Comparison of ENCODE assay signal across 9 mouse cellular contexts in the genomic region with DNA sequence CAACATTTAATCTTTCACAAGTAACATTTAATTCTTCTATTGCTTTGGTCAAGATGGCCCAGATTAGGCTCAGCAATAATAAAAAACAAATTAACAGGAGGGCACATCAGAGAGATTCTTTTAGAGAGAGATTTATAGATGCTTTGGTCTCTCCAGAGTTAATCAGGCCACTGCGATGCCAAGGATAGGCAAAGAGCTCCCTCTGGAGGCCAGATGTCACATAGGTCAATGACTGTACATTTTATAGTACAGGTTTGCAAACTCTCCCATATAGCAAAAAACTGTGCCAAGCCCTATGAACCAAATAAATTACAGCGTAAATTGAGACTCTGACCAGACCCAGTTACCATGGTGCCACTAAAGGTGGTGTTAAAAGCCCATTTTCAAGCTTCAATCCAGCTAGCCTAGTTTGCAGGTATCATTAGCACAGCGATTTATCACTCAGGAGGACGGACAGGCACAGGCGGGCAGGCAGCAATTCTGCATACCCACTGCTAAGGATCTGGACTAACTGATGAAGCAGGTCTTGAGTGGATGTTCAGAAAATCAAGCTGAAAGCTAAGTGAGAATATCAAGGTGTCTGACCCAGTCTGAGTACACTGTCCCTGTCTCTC. TPM values are rescaled to one million over a fixed set of nuclear protein-coding genes. Genes with fewer than 3 reads are reported as not detected.
DNase-seq lines count a peak whose midpoint lies in the region; ATAC-seq and TF ChIP-seq lines count a peak whose summit lies in the region.
"Had no signal": no experiment of that assay in that cellular context is flagged by ENCODE, and none has a peak within 500 bp of the region (broad histone marks: within the 10 kb centered on the region; RNA-seq: fewer than 3 reads in every experiment).

No protein-coding gene starts in this region.

- H3K27me3 ChIP-seq in intestine, embryonic 15.5 days (replicated peaks), result no peaks in the 10 kb centered on the region
- no peaks in the 10 kb centered on the region for H3K27me3 ChIP-seq in midbrain, embryonic 12.5 days
- H3K27me3 ChIP-seq: liver, embryonic 15.5 days had no signal

- no peak overlapping the region for H3K9ac ChIP-seq in intestine, embryonic 15.5 days
- no peak overlapping the region for H3K9ac ChIP-seq in midbrain, embryonic 12.5 days (replicated peaks)
- H3K9ac ChIP-seq: liver, embryonic 15.5 days had no signal

- no peak overlapping the region for H3K4me3 ChIP-seq in gastrocnemius, adult 2 months
- H3K4me3 ChIP-seq in intestine, embryonic 15.5 days (replicated peaks), result no peak overlapping the region
- H3K4me3 ChIP-seq in midbrain, embryonic 12.5 days, result no peak overlapping the region
- H3K4me3 ChIP-seq: liver, embryonic 15.5 days had no signal

- WGBS in intestine, embryonic 15.5 days, result 57% methylated on average over 5 of the region's 5 CpGs
- 59% methylated on average over 5 of the region's 5 CpGs for WGBS in midbrain, embryonic 12.5 days

- no peaks in the 10 kb centered on the region for H3K36me3 ChIP-seq in intestine, embryonic 15.5 days
- no peaks in the 10 kb centered on the region for H3K36me3 ChIP-seq in midbrain, embryonic 12.5 days
- H3K36me3 ChIP-seq: liver, embryonic 15.5 days had no signal

- H3K4me1 ChIP-seq in intestine, embryonic 15.5 days (replicated peaks), result no peaks in the 10 kb centered on the region
- H3K4me1 ChIP-seq in midbrain, embryonic 12.5 days, result no peaks in the 10 kb centered on the region
- H3K4me1 ChIP-seq: liver, embryonic 15.5 days had no signal

- H3K9me3 ChIP-seq in intestine, embryonic 15.5 days, result no peaks in the 10 kb centered on the region
- no peaks in the 10 kb centered on the region for H3K9me3 ChIP-seq in midbrain, embryonic 12.5 days
- H3K9me3 ChIP-seq: liver, embryonic 15.5 days had no signal

- H3K4me2 ChIP-seq in intestine, embryonic 15.5 days (replicated peaks), result no peak overlapping the region
- H3K4me2 ChIP-seq in midbrain, embryonic 12.5 days (replicated peaks), result no peak overlapping the region
- H3K4me2 ChIP-seq: liver, embryonic 15.5 days had no signal

- peak; percentile 81 for ATAC-seq in intestine, embryonic 15.5 days
- ATAC-seq in midbrain, embryonic 12.5 days (ENCODE audit: low FRiP score, low read depth), result peak; percentile 71; the same call in 1 of the 2 replicates

- no peak overlapping the region for H3K27ac ChIP-seq in gastrocnemius, adult 2 months
- no peak overlapping the region for H3K27ac ChIP-seq in intestine, embryonic 15.5 days
- H3K27ac ChIP-seq in midbrain, embryonic 12.5 days (replicated peaks), result no peak overlapping the region
- H3K27ac ChIP-seq: liver, embryonic 15.5 days had no signal

- DNase-seq in adrenal gland, adult (ENCODE audit: inconsistent age in 2 of 2, low spot score in 1 of 2), result peak; percentile 61 to 88
- DNase-seq in adrenal gland, postnatal 4 days (ENCODE audit: low spot score in 2 of 2), result no peak
- DNase-seq in cerebellum, adult 9-11 months, result peak; percentile 61
- DNase-seq in gastrocnemius, adult 2 months, result peak; percentile 54
- DNase-seq in left cerebral cortex, postnatal 14 days (ENCODE audit: low spot score in 2 of 2), result peak; percentile 76 to 80
- peak; percentile 61 for DNase-seq in right cerebral cortex, postnatal 4 days

- intact Hi-C loops in gastrocnemius, adult 2 months (cut with DNase I), result loop anchor here (1.0 kb wide), 1 partner anchor 47 kb away; no protein-coding TSS in a partner anchor
- intact Hi-C loops in left cerebral cortex, postnatal 14 days (cut with DNase I), result loop anchor here (2.0 kb wide), 1 partner anchor 434 kb away; no protein-coding TSS in a partner anchor

- peak; percentile 92 for TF ChIP-seq CTCF in gastrocnemius, adult 2 months (IDR thresholded peaks at IDR 0.05)

RNA-seq across cellular contexts. Expression of gene Gcsam, which starts 20.3 kb away (rescaled TPM):
- total RNA-seq in adrenal gland, postnatal 4 days (2021), result under 1 TPM; 0.11 to 0.34 TPM
- total RNA-seq in gastrocnemius, adult 2 months (2021), result not detected
- polyA plus RNA-seq in intestine, embryonic 15.5 days (2015; fragmentation: Nextera tagmentation; extraction: Ambion mirVana), result 0.10 and 0.14 TPM in 2 replicates
- not detected for total RNA-seq in left cerebral cortex, postnatal 14 days (2021)
- polyA plus RNA-seq in midbrain, embryonic 12.5 days (2016; fragmentation: Nextera tagmentation; extraction: Ambion mirVana), result 0.09 and 0.12 TPM in 2 replicates

RNA-seq across cellular contexts. Expression of gene BC016579, which starts 23.4 kb away (rescaled TPM):
- under 1 TPM; 0.23 to 0.36 TPM for total RNA-seq in adrenal gland, postnatal 4 days (2021)
- total RNA-seq in gastrocnemius, adult 2 months (2021), result not detected
- 3.9 and 4.2 TPM in 2 replicates for polyA plus RNA-seq in intestine, embryonic 15.5 days (2015; fragmentation: Nextera tagmentation; extraction: Ambion mirVana)
- under 1 TPM; 0.15 to 0.21 TPM for total RNA-seq in left cerebral cortex, postnatal 14 days (2021)
- polyA plus RNA-seq in midbrain, embryonic 12.5 days (2016; fragmentation: Nextera tagmentation; extraction: Ambion mirVana), result 0.08 and 0.10 TPM in 2 replicates

Comparison
In these comparisons a context has a peak if more than half of its experiments do, and no peak if none do; other contexts are left out.
1. DNase-seq: peak in adrenal gland, adult (2 of 2), cerebellum, adult 9-11 months (single experiment), gastrocnemius, adult 2 months (single experiment), left cerebral cortex, postnatal 14 days (2 of 2) and right cerebral cortex, postnatal 4 days (single experiment); none in adrenal gland, postnatal 4 days (0 of 2).